Mouse (Mus musculus) brain, embryonic 14.5 days (tissue): ENCODE data around the gene Nrxn3.

Experiments
- CTCF ChIP-seq: fragments of 200-500 bp; IDR thresholded peaks from 2 replicates; pipeline ENCODE4 v1.5.1; 2012; ENCODE audit warnings: inconsistent platforms, mild to moderate bottlenecking, moderate library complexity, borderline replicate concordance; ENCODE audit not compliant: insufficient read depth, insufficient read length; ENCODE audit errors: extremely low read depth
- POLR2A ChIP-seq: fragments of 200-500 bp; IDR thresholded peaks from 2 replicates; pipeline ENCODE4 v1.6.1; 2012; ENCODE audit warnings: mild to moderate bottlenecking, inconsistent platforms, borderline replicate concordance; ENCODE audit not compliant: poor library complexity, insufficient read depth, insufficient read length, severe bottlenecking; ENCODE audit errors: extremely low read depth

- TF ChIP-seq CTCF (no peak), POLR2A (no peak)
Observed at GRCm38 (mm10) chr12:89097561-89097960, 374.9 kb downstream of the Nrxn3 start.
